In the genomic region with DNA sequence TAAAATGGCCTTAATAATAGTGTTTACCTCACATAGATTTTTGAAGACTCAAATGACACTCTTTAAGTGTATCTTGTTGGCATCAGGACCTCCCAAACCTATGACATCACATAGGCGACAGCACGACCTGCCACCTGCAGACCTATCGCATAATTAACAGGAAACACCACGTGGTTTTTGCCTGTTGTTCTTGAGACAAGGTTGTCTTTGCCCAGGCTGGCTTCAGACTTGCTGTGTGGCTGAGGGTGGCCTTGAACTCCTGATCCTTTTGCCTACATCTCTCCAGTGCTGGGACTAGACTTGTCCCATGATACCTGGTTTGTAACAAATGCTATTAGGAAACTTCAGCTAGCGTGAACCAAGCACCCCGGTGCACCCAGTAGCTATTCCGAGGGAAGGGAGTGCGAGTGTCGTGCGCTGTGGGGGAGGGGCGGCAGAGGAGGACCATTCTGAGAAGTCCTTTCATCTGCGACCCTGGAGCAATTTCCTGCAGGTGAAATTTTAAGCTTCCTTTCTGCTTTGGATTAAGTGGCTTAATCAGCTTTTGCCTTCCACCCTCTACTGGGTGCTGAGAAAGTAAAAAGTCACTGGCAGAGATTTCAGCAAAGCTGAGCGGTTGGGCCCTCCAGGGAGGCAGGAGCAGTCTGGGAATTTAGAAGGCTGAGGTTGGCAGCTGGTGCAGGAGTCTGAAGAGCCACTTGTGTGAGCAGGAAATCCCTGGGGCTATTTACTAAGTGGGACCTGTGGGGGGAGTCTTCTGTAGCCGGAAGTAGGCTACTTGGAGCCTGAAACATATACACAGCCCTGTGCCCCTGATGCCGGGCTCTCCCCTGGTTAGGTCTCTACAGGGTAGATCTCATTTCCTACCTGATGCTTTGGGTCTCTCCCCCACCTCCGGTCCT, we compare ENCODE assay signal across 16 mouse cellular contexts.
DNase-seq lines count a peak whose midpoint lies in the region; ATAC-seq and TF ChIP-seq lines count a peak whose summit lies in the region.
"Had no signal": no experiment of that assay in that cellular context is flagged by ENCODE, and none has a peak within 500 bp of the region (broad histone marks: within the 10 kb centered on the region; RNA-seq: fewer than 3 reads in every experiment).

No protein-coding gene starts in this region.

- DNase-seq in kidney, adult 11 months = no peak
- DNase-seq in ES-E14 (ENCODE audit: low read depth, low spot score) = peak; percentile 55
- peak; percentile 27 for DNase-seq in embryo, embryonic 9.5 days (ENCODE audit: extremely low spot score)
- DNase-seq in lung, embryonic 14.5 days = peak; percentile 69
- DNase-seq in frontal cortex, postnatal 10 days (ENCODE audit: low spot score in 2 of 2) = no peak
- no peak for DNase-seq in spleen, postnatal 36 days (ENCODE audit: low spot score in 2 of 2)
- no peak for DNase-seq in adrenal gland, postnatal 4 days (ENCODE audit: low spot score in 2 of 2)
- DNase-seq: adrenal gland, adult 8-10 months; cerebellum, adult 2 months; heart, adult 18-20 months; liver; thymus, adult 18-20 months had no signal

- no peaks in the 10 kb centered on the region for H3K9me3 ChIP-seq in kidney, embryonic 14.5 days (ENCODE audit: control insufficient read depth, low read length)
- H3K9me3 ChIP-seq in ES-E14 (ENCODE audit: control insufficient read depth, insufficient read depth, low read depth, low read length) = no peaks in the 10 kb centered on the region
- H3K9me3 ChIP-seq in lung, embryonic 14.5 days (ENCODE audit: low read depth, low read length) = no peaks in the 10 kb centered on the region
- H3K9me3 ChIP-seq: G1E; hindbrain, embryonic 15.5 days; midbrain, embryonic 12.5 days had no signal

- WGBS in kidney, embryonic 14.5 days = 14% methylated on average over 16 of the region's 16 CpGs
- WGBS in lung, embryonic 14.5 days = 23% methylated on average over 16 of the region's 16 CpGs

- H3K4me2 ChIP-seq in kidney, embryonic 14.5 days (replicated peaks; ENCODE audit: low read depth, low read length) = no peak overlapping the region
- H3K4me2 ChIP-seq in lung, embryonic 14.5 days = no peak overlapping the region
- H3K4me2 ChIP-seq: hindbrain, embryonic 15.5 days; midbrain, embryonic 12.5 days had no signal

- TF ChIP-seq CTCF in lung, embryonic 14.5 days (IDR thresholded peaks at IDR 0.05; ENCODE audit: low read depth) = no peak

- no peak overlapping the region for H3K4me3 ChIP-seq in kidney, embryonic 14.5 days (ENCODE audit: low read length)
- H3K4me3 ChIP-seq in ES-E14 (ENCODE audit: insufficient read depth in 1 of 2, low read depth in 1 of 2, low read length in 2 of 2, poor library complexity in 1 of 2, severe bottlenecking in 1 of 2) = peak overlapping the region; percentile 20 to 37
- no peak overlapping the region for H3K4me3 ChIP-seq in lung, embryonic 14.5 days (ENCODE audit: low read depth, low read length)
- H3K4me3 ChIP-seq: hindbrain, embryonic 15.5 days; midbrain, embryonic 12.5 days had no signal

- H3K27ac ChIP-seq in kidney, embryonic 14.5 days (ENCODE audit: low read depth, low read length) = peak overlapping the region; percentile 65; the same call in 1 of the 2 replicates
- peak overlapping the region; percentile 91 for H3K27ac ChIP-seq in ES-E14 (ENCODE audit: insufficient read depth, low read depth, low read length, poor library complexity, severe bottlenecking)
- peak overlapping the region; percentile 51 for H3K27ac ChIP-seq in lung, embryonic 14.5 days (ENCODE audit: low read depth)
- H3K27ac ChIP-seq: hindbrain, embryonic 15.5 days; midbrain, embryonic 12.5 days had no signal

- peaks cover 6% of the 10 kb centered on the region; the same call in 1 of the 2 replicates for H3K4me1 ChIP-seq in kidney, embryonic 14.5 days (ENCODE audit: control insufficient read depth, insufficient read depth, low read length)
- peaks cover 6 to 40% of the 10 kb centered on the region in 2 experiments for H3K4me1 ChIP-seq in ES-E14 (ENCODE audit: control insufficient read depth in 2 of 2, insufficient read depth in 2 of 2, low read length in 2 of 2, poor library complexity in 1 of 2)
- peaks cover 12% of the 10 kb centered on the region for H3K4me1 ChIP-seq in lung, embryonic 14.5 days (ENCODE audit: insufficient read depth)

- H3K36me3 ChIP-seq in kidney, embryonic 14.5 days (ENCODE audit: control insufficient read depth, insufficient read depth, low read length) = no peaks in the 10 kb centered on the region
- H3K36me3 ChIP-seq in ES-E14 (ENCODE audit: control insufficient read depth, insufficient read depth, low read length, poor library complexity, severe bottlenecking) = no peaks in the 10 kb centered on the region; the same call in 1 of the 2 replicates
- H3K36me3 ChIP-seq in lung, embryonic 14.5 days (ENCODE audit: insufficient read depth) = no peaks in the 10 kb centered on the region
- H3K36me3 ChIP-seq: G1E; hindbrain, embryonic 15.5 days; midbrain, embryonic 12.5 days had no signal

- peak; percentile 30; the same call in 1 of the 2 replicates for ATAC-seq in kidney, embryonic 14.5 days (ENCODE audit: low FRiP score, low TSS enrichment)
- ATAC-seq in lung, embryonic 14.5 days (ENCODE audit: insufficient read depth) = peak; percentile 40; the same call in 1 of the 2 replicates

- in situ Hi-C loops in ES-E14 (cut with MboI; ENCODE audit: low sequenced_read_pairs in 2 of 2, unreplicated experiment in 2 of 2) = loop anchor here (25.0 kb wide), 1 partner anchor 309 kb away; no protein-coding TSS in a partner anchor

- no peak overlapping the region for H3K9ac ChIP-seq in kidney, embryonic 14.5 days (ENCODE audit: low read depth, low read length)
- H3K9ac ChIP-seq in ES-E14 (ENCODE audit: insufficient read depth, low read depth, low read length, poor library complexity, severe bottlenecking) = peak overlapping the region; percentile 54
- H3K9ac ChIP-seq in lung, embryonic 14.5 days = no peak overlapping the region
- H3K9ac ChIP-seq: hindbrain, embryonic 15.5 days; midbrain, embryonic 12.5 days had no signal

- no peaks in the 10 kb centered on the region for H3K27me3 ChIP-seq in kidney, embryonic 14.5 days (ENCODE audit: control insufficient read depth, insufficient read depth, low read length)
- no peaks in the 10 kb centered on the region for H3K27me3 ChIP-seq in lung, embryonic 14.5 days (ENCODE audit: insufficient read depth, low read length)

TF ChIP-seq in ES-E14, 5 proteins besides CTCF, POLR2A, EP300 and RAD21:
- TF ChIP-seq ZNF384 (IDR thresholded peaks at IDR 0.05; ENCODE audit: low read depth, low read length) (no peak), MAFK (IDR thresholded peaks at IDR 0.05; ENCODE audit: insufficient read depth, low read depth, low read length) (no peak), HCFC1 (IDR thresholded peaks at IDR 0.05; ENCODE audit: borderline replicate concordance, insufficient read depth, low read length) (no peak), CHD2 (IDR thresholded peaks at IDR 0.05; ENCODE audit: low read depth, low read length) (no peak), ZC3H11A (IDR thresholded peaks at IDR 0.05; ENCODE audit: borderline replicate concordance, low read depth, low read length) (no peak)

Comparison
In these comparisons a context has a peak if more than half of its experiments do, and no peak if none do; other contexts are left out.
1. H3K4me3 ChIP-seq: peak in ES-E14 (2 of 2); none in kidney, embryonic 14.5 days (single experiment) and lung, embryonic 14.5 days (single experiment).
2. DNase-seq: peak in ES-E14 (single experiment), embryo, embryonic 9.5 days (single experiment) and lung, embryonic 14.5 days (single experiment); none in kidney, adult 11 months (single experiment), frontal cortex, postnatal 10 days (0 of 2), spleen, postnatal 36 days (0 of 2) and adrenal gland, postnatal 4 days (0 of 2).
3. Peak in every context shown above with its lines, with median percentiles within 50 percentile points of each other: H3K27ac ChIP-seq.